Mouse (Mus musculus): Measurements from ENCODE around the gene Mpg. TPM values are rescaled to one million over a fixed set of nuclear protein-coding genes. Genes with fewer than 3 reads are reported as not detected.

Gene Mpg
- polyA plus RNA-seq, 1 experiment from 2014 or later, result 37.5 TPM

DNA sequence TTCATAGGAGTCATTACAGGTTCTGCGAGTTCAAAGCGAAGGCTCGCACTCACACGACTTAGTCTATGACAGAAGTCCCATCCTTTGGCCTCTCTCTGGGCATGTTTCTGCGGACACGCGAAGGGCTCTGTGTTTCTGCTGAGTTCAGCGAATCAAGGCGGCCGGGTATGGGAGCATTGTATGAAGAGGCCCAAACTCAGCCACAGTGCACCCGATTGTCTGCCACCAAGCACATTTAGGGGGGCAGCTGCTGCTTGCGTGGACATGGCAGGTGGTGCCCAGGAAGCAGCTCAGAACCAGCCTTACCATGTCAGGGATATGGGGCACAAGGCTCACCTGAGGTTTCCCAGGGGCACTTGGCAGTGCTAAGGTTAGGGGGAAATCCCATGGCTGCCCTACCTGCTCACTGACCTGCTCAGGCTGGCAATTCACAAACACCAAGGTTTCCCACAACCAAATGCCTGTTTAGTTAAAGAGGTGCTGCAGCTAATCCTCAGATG is 52.2 kb downstream of the Mpg start:
- Histone ChIP-seq H3K4me1 (replicated peaks; ENCODE audit: control insufficient read depth, insufficient read depth, low read length) (no peaks in the 10 kb centered on the region), H3K4me3 (replicated peaks; ENCODE audit: low read length) (no peak overlapping the region), H3K4me2 (replicated peaks) (no peak overlapping the region), H3K9ac (no peak overlapping the region), H3K9me3 (ENCODE audit: control insufficient read depth, low read length) (no peaks in the 10 kb centered on the region), H3K36me3 (replicated peaks; ENCODE audit: control insufficient read depth, insufficient read depth) (no peaks in the 10 kb centered on the region), H3K27ac (no peak overlapping the region), H3K27me3 (ENCODE audit: control insufficient read depth, insufficient read depth, low read length) (no peaks in the 10 kb centered on the region)
- WGBS, result 86% methylated on average over 12 of the region's 12 CpGs
- ATAC-seq (ENCODE audit: low FRiP score) (no peak), DNase-seq (ENCODE audit: low spot score) (no peak)

- Histone ChIP-seq H3K36me3 (replicated peaks; ENCODE audit: control insufficient read depth, insufficient read depth) (no peaks in the 10 kb centered on the region), H3K27ac (no peak overlapping the region), H3K4me1 (replicated peaks; ENCODE audit: control insufficient read depth, insufficient read depth, low read length) (no peaks in the 10 kb centered on the region), H3K27me3 (ENCODE audit: control insufficient read depth, insufficient read depth, low read length) (no peaks in the 10 kb centered on the region), H3K4me3 (replicated peaks; ENCODE audit: low read length) (no peak overlapping the region), H3K9me3 (ENCODE audit: control insufficient read depth, low read length) (no peaks in the 10 kb centered on the region), H3K9ac (no peak overlapping the region), H3K4me2 (replicated peaks) (no peak overlapping the region)
- ATAC-seq (ENCODE audit: low FRiP score), result no peak
- 76% methylated on average over 2 of the region's 2 CpGs for WGBS
- no peak for DNase-seq (ENCODE audit: low spot score)
Observed at GRCm38 (mm10) chr11:32280646-32281045, 54.3 kb downstream of the Mpg start.

DNA sequence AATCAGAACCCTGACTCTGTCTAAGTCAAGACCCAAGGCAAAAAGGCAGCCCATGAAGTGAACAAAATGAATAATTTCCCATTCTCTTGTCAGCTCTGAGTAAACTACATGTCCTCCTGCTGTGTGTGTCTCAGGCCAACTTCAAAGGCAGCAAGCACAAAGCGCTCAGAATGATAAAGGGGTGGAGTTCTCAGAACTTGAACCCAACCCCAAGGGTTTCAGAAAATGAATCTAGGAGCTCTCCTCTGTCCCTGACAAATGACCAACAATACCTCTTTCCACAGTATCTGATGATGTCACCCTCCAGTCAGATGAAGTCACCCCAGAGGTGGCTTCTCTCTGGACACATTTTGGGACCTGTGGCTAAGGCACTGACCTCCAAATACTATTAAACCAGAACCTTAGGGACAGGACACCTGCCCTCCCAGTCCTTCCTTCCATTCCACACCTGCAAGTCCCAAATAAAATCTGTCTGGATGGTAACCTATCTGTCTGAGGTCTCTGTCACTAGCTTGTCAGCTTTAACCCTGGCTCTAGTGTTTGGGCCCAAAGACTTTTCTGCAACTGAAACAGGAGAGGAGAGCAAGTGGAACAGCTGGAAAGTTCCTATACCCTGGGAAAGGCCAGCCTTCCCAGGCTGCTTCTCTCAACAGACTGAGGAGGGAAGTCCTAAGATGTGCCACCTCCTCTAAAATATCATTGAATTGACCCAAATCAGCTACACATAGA is 55.3 kb downstream of the Mpg start:
- Histone ChIP-seq H3K27ac (no peak overlapping the region), H3K4me2 (replicated peaks) (no peak overlapping the region), H3K9ac (no peak overlapping the region), H3K4me1 (replicated peaks; ENCODE audit: control insufficient read depth, insufficient read depth, low read length) (no peaks in the 10 kb centered on the region), H3K36me3 (replicated peaks; ENCODE audit: control insufficient read depth, insufficient read depth) (no peaks in the 10 kb centered on the region), H3K27me3 (ENCODE audit: control insufficient read depth, insufficient read depth, low read length) (no peaks in the 10 kb centered on the region), H3K4me3 (replicated peaks; ENCODE audit: low read length) (no peak overlapping the region), H3K9me3 (ENCODE audit: control insufficient read depth, low read length) (no peaks in the 10 kb centered on the region)
- DNase-seq (ENCODE audit: low spot score), result no peak
- WGBS, result 47% methylated on average over 1 of the region's 1 CpGs
- ATAC-seq (ENCODE audit: low FRiP score), result no peak

Other genes with a start within 250 kb of the Mpg start
- 157 and 172 TPM in 2 replicates for gene Nsg2, start 226.0 kb upstream of the Mpg start, polyA plus RNA-seq (2014; fragmentation: Nextera tagmentation; extraction: Ambion mirVana)
- gene Il9r, start 26.2 kb upstream of the Mpg start, polyA plus RNA-seq (2014; fragmentation: Nextera tagmentation; extraction: Ambion mirVana), result not detected in 2 replicates
- 48.6 and 49.9 TPM in 2 replicates for gene Snrnp25, start 21.1 kb upstream of the Mpg start, polyA plus RNA-seq (2014; fragmentation: Nextera tagmentation; extraction: Ambion mirVana)
- 18.9 and 20.0 TPM in 2 replicates for gene Rhbdf1, start 4.2 kb upstream of the Mpg start, polyA plus RNA-seq (2014; fragmentation: Nextera tagmentation; extraction: Ambion mirVana)
- 23.7 and 35.3 TPM in 2 replicates for gene Nprl3, start 41.2 kb downstream of the Mpg start, polyA plus RNA-seq (2014; fragmentation: Nextera tagmentation; extraction: Ambion mirVana)
- gene Hba-x, start 49.9 kb downstream of the Mpg start, polyA plus RNA-seq (2014; fragmentation: Nextera tagmentation; extraction: Ambion mirVana), result 38.0 and 95.6 TPM in 2 replicates
- gene Hba-a1, start 57.0 kb downstream of the Mpg start, polyA plus RNA-seq (2014; fragmentation: Nextera tagmentation; extraction: Ambion mirVana), result 2,517 and 2,859 TPM in 2 replicates
- gene Hbq1b, start 60.5 kb downstream of the Mpg start, polyA plus RNA-seq (2014; fragmentation: Nextera tagmentation; extraction: Ambion mirVana), result 0.82 TPM in 1 of 2 replicates, not detected in the other
- 6,611 and 7,624 TPM in 2 replicates for gene Hba-a2, start 70.0 kb downstream of the Mpg start, polyA plus RNA-seq (2014; fragmentation: Nextera tagmentation; extraction: Ambion mirVana)
- 0.96 and 1.2 TPM in 2 replicates for gene Hbq1a, start 73.6 kb downstream of the Mpg start, polyA plus RNA-seq (2014; fragmentation: Nextera tagmentation; extraction: Ambion mirVana)
- 21.8 and 23.4 TPM in 2 replicates for gene Sh3pxd2b, start 121.3 kb downstream of the Mpg start, polyA plus RNA-seq (2014; fragmentation: Nextera tagmentation; extraction: Ambion mirVana)
- 53.7 and 55.9 TPM in 2 replicates for gene Ubtd2, start 228.9 kb downstream of the Mpg start, polyA plus RNA-seq (2014; fragmentation: Nextera tagmentation; extraction: Ambion mirVana)